Mouse (Mus musculus): Measurements from ENCODE around the gene Rreb1.

Rreb1 gene

DNA sequence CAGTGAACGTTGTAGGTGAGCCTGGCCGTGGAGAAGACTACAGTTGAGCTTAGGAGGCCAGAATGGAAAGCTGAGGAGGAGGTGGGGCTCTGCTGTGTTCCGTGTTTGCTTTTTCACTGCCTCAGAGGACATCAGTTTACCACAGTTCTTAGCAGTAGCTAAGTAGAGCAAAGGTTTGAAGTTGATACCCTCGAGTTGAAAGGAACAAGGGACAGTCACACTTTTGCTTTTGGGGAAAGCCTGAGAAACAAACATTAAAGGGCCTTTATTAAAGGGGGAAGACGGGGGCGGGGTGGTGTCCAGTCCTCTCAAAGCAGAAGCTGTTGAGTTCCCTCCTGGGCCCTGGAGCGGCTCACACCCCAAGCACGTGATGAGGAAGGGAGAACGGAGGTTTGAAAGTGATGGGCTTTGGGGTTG is 1.1 kb downstream of the Rreb1 start:
- peak in 1 of 2 experiments; percentile 42 for DNase-seq (ENCODE audit: low spot score in 2 of 2)

DNA sequence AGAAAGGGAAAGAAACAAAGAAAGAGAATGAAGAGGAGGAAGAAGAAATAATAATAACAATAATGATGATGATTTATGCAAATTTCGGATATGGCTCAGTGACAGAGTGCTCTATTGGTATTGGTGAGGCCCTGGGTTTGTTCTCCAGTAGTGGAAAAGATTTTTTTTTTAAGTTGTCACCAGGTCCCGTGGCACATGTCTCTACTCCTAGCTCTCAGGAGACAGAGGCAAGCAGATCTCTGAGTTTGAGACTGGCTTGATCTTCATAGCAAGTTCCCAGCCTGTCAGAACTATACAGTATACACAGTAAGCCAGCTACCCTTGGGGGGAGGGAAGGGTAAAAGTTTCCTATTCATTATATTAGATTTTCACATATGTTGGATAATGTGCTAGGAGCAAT is 3.4 kb downstream of the Rreb1 start:
- DNase-seq (ENCODE audit: low spot score in 2 of 2) = no peak

DNA sequence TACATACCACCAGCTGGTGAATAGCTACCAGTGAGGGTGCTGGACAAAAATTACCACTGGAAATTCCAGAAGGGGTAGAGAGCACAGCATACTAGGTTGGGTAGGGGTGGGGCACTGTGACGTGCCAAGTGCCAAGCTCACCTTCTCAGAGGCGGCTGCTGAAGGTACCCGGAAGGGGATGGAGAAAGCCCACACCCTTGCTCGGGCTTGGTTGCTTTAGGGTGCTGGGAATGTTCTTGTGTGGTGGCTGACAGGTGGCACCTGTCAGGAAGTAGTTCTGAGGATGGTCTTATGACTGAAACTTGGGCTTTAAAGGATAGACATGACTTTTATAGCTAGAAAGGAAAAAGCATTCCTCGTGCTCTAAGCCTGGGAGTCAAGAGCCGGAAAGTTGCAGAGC is 3.9 kb downstream of the Rreb1 start:
- DNase-seq (ENCODE audit: low spot score in 2 of 2) = no peak

DNA sequence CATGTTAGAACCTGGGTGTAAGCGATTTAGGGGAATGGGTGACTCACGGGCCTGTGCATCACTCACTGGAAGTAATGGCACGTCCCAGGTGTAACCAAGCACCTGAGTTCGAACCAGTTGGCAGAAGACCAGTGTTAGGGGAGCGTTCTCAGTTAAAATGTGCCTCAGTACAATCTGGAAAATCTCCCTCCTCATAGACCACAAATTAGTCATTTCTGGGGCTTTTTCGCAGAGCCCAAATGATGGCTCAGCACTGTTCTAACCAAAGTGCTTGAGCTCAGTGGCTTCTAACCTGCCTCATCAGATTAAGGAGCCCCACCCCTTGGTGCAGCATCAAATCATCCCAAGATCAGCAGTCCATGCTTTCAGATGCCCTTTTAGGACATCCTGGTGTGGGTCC is 5.5 kb downstream of the Rreb1 start:
- DNase-seq (ENCODE audit: low spot score in 2 of 2) = no peak

DNA sequence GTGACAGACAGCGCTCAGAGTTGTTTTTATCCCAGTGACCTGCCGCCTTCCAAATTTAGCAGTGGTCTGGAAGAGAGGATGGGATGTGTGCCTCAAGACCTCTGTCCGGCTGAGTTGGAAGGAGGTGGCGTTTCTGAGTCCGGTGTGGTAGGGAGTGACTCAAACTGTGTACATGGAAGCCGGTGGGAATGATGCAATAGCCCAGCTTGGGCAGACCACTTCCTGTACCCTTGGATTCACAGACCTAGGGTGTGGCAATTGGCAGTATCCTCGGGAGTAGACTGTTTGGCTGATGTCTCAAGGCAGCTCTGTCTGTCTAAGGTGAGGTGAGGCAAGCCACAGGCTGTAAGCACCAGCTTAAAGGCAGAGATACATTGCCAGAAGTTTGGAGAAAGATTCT is 6.0 kb downstream of the Rreb1 start:
- no peak for DNase-seq (ENCODE audit: low spot score in 2 of 2)

DNA sequence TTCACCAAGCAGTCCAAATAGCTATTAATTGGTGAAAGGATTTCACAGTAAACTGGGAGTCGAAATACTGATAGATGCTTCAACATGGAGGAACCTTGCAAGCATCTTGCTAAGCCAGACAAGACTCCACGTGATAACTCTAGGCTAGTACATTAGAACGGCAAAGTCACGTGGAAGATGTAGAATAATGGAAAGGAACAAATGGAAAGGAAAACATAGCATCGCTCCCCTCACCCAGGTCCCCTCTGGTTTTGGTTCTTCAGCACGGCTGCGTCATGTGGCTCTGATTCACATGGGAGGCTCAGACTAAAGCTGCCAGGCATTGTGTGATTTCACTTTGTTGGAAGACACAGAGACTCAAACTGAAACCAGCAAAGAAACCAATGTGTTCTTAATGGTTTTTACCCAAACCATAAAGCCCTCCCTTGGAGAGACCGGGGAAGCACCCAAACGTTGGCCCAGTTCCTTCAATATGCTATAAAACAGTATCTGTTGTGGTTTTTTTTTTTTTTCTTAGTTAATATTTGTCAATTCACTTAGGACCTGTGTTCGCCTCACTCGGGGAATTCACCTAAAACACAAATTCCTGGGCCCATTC is 14.6 kb downstream of the Rreb1 start:
- no peak for DNase-seq (ENCODE audit: low spot score in 2 of 2)

DNA sequence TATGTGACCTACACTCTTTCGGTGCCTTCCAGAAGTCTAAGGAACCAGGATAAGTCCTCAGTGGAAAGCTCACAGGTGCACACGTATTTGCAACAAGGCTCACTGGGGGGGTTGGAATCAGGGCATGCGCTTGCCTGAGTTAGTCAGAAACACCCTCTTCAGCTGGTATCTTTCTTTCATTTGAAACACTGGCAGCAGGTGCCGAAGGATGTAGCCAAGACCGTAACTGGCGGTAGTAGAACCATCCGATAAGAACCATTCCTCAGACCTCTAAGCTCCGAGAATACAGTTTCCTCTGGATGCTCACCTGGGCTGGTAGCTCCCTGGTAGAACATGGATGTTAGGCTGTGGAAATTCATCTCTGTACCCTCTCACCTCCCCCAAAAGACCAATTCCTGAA is 20.6 kb downstream of the Rreb1 start:
- DNase-seq (ENCODE audit: low spot score in 2 of 2) = no peak

DNA sequence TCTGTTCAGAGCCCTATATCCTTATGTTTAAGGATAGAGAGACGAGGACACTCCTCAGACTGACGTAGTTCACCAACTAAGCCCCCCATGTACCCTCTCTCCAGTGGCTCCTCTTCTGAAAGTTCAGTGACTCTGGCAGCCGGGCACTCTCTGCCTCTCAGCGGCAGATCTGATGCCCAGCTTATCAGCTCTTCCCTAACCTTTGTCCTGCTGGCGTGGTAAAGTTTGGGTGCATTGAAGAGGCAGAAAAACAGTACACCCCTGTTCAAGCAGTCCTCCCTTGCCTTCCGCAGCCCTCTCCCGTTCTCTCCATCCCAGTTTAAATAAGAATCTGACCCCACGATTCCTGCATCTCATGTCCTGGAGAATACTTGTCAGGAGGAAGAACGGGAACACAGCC is 21.2 kb downstream of the Rreb1 start:
- no peak for DNase-seq (ENCODE audit: low spot score in 2 of 2)

DNA sequence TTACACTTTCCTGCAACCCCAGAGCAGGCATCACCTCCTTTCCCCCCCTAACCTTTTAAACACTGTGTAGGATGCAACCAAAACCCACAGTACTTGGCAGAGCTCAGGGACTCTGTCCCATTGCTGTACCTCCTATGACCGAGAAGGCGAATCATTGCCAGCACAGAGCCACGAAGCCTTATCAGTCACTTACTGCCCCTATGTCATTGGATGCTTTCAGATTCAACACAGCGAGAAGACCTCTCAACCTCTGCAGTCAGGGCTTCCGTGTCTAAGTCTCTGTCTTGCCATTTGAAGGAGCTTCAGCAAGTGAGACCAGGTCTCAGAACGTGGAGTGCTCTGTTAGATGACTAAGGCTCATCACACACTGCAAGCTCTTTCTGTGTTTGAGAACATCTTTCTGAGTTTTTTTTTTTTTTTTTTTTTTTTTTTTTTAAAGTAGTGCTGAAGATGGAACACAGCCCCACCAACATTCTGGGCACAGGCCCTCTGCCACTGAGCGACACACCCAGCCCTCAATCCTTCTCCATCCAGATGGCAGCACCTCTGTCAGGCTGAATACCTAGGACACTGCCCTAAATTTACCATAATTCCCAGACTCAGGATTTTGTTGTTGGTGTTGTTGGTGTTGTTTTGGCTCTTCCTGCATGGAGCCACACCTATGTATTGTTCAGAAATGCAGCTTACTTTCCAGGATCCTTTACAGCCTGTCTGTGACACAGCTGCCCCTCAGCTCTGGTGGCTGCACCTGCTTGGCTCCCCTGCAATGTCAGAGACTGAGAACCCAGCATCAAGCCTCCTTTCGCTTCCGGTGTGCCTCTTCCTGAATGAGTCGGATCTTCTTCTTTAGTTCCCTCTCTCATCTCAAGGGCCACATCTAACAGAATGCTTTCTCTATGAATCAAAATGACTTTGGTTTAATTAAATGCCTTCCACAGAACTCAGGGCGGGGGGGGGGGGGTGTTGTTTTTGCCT is 23.2 kb downstream of the Rreb1 start:
- no peak for DNase-seq (ENCODE audit: low spot score in 2 of 2)

DNA sequence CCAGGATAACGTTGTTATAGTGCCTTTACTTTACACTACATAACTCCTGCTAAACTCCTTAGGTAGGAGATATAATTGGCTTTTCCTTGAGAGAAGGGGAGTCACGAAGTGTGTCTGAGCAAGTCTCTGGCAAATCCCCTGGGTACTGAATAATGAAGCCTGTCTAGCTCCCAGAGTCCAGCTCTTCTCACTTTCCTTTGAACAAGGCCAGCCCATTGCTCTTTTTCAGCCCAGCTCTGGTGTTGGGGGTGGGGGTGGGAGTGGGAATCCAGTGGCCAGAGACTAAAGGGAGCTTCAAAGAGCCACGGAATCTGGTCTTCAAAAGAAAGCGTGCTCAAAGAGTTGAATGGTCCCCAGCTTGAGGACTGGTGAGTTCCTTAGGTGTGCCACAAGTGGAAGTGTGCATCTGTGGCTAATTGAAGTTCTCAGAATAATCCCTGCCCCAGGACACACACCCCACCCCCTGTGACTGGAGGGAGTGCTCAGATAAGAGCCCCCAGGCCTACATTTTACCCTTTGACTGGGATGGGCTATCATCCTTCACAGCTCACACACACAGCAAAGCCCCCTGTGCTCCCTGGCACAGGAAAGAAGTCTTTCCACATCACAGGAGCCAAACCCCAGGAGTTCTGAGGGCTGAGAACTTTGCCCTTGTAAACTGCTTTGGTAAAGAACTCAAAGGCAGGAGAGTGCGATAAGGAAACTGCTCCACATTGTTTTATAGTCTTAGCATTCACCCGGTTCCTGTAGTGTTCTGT is 24.2 kb downstream of the Rreb1 start:
- no peak for DNase-seq (ENCODE audit: low spot score in 2 of 2)

DNA sequence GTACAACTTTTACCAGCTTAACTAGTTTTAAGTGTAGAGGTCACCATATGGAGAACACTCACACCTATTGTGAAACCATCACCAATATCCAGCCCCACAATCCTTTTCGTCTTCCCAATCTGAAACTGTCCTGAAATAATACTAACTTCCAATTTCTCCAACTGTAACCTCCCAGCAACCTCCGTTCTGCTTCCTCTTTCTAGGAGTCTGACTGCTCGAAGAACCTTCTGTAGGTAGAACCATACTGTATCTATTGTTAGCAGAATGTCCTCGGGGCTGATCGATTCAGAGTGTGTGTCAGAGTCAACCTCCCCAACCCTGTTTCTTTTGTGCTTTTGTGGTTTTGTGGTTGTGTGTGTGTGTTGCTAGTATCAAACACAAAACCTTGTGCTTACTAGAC is 25.0 kb downstream of the Rreb1 start:
- DNase-seq (ENCODE audit: low spot score in 2 of 2) = no peak

DNA sequence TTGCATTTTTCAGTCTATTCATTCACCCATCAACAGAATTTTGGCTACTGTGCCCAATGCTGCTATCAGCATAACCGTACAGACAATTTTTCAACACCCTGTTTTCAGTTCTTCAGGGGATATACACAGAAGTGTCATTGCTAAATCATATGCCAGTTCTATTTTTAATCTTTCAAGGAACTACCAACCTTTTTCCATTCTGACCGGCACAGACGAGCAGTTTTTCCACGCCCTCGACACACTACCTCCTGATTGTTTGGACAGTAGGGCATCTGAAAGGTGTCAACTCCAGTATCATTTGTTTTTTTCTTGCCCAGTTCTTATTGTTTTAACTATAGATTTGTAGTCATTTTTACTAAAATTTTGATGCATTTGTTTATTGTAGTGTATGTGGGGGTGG is 25.8 kb downstream of the Rreb1 start:
- no peak for DNase-seq (ENCODE audit: low spot score in 2 of 2)

DNA sequence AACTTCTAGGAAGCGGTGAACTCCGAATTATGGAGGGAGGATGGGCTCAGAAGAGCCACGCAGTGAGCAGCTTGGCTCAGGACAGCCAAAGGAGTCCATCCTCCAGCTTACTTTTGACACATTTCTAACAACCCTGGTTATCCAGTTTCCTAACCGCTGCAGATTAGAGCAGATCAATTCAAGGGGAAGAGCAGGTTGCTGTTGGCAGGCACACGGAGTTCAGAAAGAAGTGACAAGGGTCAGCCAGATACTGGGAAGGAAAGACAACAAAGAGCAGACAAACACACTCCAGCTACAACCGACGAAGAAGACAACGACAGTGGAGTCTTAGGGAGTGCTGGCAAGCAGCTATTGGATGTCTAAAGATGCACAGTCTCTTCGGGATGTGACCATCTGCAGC is 36.8 kb downstream of the Rreb1 start:
- DNase-seq (ENCODE audit: low spot score in 2 of 2) = no peak

DNA sequence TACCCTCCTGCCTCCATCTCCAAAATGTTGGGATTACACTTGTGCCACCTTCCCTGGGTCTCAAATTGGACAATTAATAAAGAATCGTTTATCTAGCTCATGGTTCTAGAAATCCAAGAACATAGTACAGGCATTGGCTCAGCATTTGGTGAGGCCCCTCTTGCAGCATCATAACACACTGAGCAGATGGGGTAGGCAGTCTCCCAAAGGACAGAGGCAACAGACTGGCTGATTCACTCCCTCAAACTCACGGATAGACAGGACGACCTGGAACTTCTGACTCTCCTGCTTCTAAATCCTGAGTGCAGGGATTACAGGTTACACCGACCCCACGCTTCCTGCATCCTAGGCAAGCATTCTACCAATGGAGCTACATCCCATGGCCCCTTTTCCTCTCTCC is 38.5 kb downstream of the Rreb1 start:
- DNase-seq (ENCODE audit: low spot score in 2 of 2) = no peak

DNA sequence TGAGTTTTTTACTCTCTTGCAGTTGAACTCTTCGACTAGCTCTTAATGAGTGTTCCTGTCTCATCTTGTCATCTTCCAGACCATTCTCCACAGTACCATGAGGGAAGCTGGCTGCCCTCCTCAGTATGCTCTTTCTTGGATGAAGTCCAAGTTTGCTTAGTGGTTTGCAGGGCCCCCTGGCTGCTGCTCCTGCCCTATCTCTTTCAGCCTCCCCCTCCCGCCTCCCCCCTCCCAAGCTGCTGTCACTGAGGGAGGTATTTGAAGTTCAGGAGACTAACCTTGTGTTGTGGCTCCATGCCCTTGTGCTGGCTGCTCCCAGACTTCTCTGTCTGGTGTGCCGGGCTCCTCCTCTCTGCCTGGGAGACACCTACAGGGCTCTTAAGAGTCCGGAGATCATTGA is 43.2 kb downstream of the Rreb1 start:
- no peak for DNase-seq (ENCODE audit: low spot score in 2 of 2)

DNA sequence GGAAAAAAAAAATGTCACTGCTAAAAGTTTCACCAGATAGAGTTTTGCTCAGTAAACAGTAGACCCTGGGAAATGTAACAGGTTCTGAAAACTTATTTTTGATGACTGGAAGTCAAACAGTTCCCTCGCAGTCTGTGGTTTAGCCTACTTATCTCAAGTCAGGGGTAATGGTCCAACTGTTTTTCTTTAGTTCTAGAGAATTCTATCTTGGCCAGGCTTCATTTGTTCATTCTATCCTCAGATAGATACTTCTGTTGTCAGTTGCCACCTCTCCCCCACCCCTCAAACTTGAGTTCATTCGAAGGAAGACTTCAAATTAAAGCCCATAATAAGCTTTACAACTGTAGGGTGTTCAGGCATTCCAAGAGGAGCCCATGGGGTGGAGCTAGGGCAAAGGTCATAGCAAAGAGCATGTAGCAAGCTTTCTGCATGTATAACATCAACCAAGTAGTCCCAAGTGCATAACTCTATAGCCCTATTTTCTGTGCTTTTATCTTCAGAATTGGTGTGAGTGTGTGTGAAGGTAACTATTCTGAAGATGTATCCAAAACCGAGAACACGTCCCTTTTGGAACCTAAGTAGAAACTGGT is 46.2 kb downstream of the Rreb1 start:
- DNase-seq (ENCODE audit: low spot score in 2 of 2) = no peak

DNA sequence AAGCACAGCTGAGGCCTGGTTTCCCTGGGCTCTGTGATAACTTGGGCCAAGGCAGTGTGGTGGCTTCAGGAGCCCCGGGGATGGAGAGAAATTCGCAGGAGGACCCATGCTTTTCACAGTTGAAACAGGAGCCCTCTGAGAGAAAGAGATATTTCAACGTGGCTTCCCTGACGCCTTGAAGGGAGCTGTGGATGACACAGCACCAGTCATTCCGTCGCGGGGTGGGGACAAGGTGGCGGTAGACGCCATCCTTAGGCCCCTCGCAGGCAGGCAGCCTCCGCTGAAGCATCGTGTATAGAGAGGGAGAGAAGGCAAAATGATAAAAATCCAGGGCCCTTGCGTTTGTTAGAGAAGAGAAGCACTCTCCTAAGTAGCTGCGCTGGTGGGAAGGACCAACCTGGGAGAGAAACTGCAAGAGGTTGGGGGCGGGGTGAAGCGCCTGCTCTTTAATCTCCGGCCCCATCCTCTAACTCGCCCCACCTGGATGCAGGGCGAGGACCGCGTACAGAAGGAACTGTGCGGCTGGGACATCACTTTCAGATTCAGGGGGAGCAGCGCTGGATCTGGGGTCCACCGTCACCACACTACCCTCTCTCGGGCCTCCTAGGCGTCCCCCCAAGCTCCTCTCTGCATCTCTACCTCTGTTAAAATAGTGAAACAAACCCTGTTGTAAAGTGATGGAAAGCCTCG is 46.9 kb downstream of the Rreb1 start:
- DNase-seq (ENCODE audit: low spot score in 2 of 2) = no peak

DNA sequence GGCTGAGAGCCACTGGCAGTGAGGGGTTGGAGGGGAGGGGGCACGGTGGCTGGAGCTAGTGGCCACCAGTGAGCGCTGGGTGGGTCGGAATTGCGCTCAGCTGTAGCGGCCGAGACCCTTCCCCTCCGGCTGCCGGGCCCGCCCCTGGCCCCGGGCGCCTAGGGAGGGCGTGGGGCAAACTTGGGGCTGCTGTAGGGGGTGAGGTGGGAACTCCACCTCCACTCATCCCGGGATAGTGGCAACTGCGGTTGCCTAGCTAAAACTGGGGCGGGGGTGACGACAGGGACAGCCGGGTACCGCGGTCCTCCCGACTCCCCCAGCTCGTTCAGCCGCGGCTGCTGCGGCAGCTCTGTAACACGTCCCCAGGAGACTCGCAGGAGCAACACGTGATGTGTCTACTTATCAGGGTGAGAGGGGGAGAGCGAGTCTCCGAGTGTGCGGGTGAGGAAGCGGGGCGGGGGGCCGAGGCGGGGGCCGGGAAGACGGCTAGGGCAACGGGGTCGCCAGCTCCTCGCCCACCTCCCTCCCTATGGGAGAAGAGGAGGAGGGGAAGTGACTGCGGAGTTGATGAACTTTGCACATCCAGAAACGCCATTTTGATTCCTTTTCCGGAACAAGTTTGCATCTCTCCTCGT is 47.6 kb downstream of the Rreb1 start:
- DNase-seq (ENCODE audit: low spot score in 2 of 2) = peak; percentile 72 to 80

DNA sequence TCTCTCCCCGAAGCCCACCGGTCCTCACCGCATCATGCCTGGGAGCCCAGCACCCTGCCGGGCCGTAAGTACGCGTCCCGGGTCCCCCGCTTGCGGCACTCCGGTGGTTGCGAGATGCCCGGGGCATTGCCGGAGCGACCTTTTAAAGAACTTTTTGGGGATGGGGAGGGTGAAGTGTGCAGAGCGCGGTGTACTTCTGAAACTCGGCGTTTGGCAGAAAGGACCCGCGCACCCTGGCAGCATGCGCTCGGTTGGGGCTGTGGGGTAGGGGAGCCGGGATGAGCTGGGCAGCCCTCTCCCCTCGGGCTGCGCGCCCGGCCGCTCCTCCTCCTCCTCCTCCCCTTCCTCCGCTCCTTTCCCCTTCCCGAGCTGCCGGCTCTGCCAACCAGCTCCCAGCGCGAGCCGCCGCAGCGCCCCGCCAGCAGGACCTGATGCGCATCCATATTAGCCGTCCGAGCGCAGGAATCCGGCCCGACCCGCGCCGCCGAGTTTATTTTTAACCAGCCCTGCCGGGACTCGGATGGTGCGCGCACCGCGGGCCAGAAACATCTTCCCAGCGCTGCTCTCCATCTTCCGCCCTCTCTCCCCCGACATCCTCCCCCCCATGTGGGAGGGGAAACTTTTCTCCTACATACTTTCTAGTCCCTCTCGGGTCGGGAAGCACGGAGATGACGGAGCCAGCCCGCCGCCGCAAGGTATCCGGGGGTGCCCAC is 48.2 kb downstream of the Rreb1 start:
- DNase-seq (ENCODE audit: low spot score in 2 of 2) = peak; percentile 75 to 77

DNA sequence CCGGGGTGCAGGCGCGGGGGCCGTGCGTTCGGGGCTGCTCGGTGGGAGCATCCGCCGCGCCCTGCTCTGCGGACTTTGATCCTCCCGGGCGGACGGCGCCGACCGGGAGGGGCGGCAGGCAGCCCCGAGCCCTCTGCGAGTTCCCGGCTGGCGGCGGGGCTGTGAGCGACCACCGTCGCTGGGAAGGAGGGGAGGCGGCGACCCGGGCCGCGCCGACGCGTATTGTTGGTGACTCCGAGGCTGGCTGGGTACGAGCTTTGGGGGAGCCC is 48.7 kb downstream of the Rreb1 start:
- no peak for DNase-seq (ENCODE audit: low spot score in 2 of 2)
